9 mouse cellular contexts compared by ENCODE assay signal in the genomic region with DNA sequence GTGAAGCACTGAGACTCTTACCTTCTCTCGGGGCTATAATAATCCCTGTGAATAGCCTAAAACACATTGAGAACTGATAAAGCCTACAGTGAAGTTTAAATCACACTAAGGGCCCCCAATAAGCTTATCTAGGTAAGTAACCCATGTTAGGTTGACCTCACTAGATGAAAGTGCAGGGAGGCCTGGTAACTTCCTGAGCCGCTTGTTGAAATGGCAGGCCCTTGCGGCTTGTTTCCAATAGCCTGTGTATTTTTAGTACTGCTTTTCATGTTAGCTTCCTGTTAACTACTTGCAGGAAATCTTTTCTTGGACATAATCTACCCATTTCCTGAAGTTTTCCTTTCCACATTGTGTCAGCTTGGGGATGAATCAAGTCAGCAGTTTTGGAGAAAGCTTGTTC.
A peak's percentile ranks its signal among the peaks of the same experiment; 100 is the strongest.
DNase-seq lines count a peak whose midpoint lies in the region; ATAC-seq and TF ChIP-seq lines count a peak whose summit lies in the region.
"Had no signal": no experiment of that assay in that cellular context is flagged by ENCODE, and none has a peak within 500 bp of the region (broad histone marks: within the 10 kb centered on the region; RNA-seq: fewer than 3 reads in every experiment).

No protein-coding gene starts in this region.

- no peak for TF ChIP-seq POLR2A in thymus, adult 2 months (IDR thresholded peaks at IDR 0.05; ENCODE audit: control insufficient read depth, extremely low read depth, insufficient read depth, low read length, poor library complexity)

- ATAC-seq in kidney, embryonic 14.5 days (ENCODE audit: low FRiP score, low TSS enrichment): no peak
- ATAC-seq in heart, embryonic 13.5 days (ENCODE audit: extremely low read depth, insufficient number of reproducible peaks, low FRiP score, low TSS enrichment): no peak
- peak; percentile 64; the same call in 1 of the 2 replicates for ATAC-seq in liver, embryonic 12.5 days
- ATAC-seq in midbrain, embryonic 11.5 days (ENCODE audit: low FRiP score): no peak

- DNase-seq in kidney, adult 8-10 months: peak; percentile 13 to 18
- DNase-seq in skeletal muscle tissue, adult 2 months (ENCODE audit: low read depth, low spot score): peak; percentile 30
- DNase-seq in thymus, adult 2 months: no peak
- no peak for DNase-seq in gastrocnemius, postnatal 14 days
- DNase-seq in midbrain, embryonic 11.5 days (ENCODE audit: low spot score, missing footprints): no peak

- no peak overlapping the region for H3K27ac ChIP-seq in kidney, embryonic 14.5 days (ENCODE audit: low read depth, low read length)
- peak overlapping the region; percentile 68 for H3K27ac ChIP-seq in heart, embryonic 13.5 days (replicated peaks)
- H3K27ac ChIP-seq in liver, embryonic 12.5 days: peak overlapping the region; percentile 64
- no peak overlapping the region for H3K27ac ChIP-seq in thymus, adult 2 months (ENCODE audit: control insufficient read depth, insufficient read depth, low read length)
- H3K27ac ChIP-seq in midbrain, embryonic 11.5 days (ENCODE audit: low read depth, low read length): no peak overlapping the region
- H3K27ac ChIP-seq: neural tube, embryonic 12.5 days had no signal

- no peak overlapping the region for H3K9ac ChIP-seq in kidney, embryonic 14.5 days (ENCODE audit: low read depth, low read length)
- no peak overlapping the region for H3K9ac ChIP-seq in heart, embryonic 13.5 days
- no peak overlapping the region for H3K9ac ChIP-seq in liver, embryonic 12.5 days
- H3K9ac ChIP-seq in midbrain, embryonic 11.5 days (ENCODE audit: low read length): no peak overlapping the region
- H3K9ac ChIP-seq: neural tube, embryonic 12.5 days had no signal

- TF ChIP-seq CTCF in thymus, adult 2 months (IDR thresholded peaks at IDR 0.05; ENCODE audit: borderline replicate concordance, control insufficient read depth, extremely low read depth, insufficient read depth, low read length, poor library complexity): no peak

- no peak overlapping the region for H3K4me3 ChIP-seq in kidney, embryonic 14.5 days (ENCODE audit: low read length)
- no peak overlapping the region for H3K4me3 ChIP-seq in heart, embryonic 13.5 days
- no peak overlapping the region for H3K4me3 ChIP-seq in liver, embryonic 12.5 days
- H3K4me3 ChIP-seq in thymus, adult 2 months (ENCODE audit: control insufficient read depth, insufficient read depth, low read length): no peak overlapping the region
- no peak overlapping the region for H3K4me3 ChIP-seq in midbrain, embryonic 11.5 days (ENCODE audit: low read depth, low read length)
- H3K4me3 ChIP-seq: neural tube, embryonic 12.5 days had no signal

- no peaks in the 10 kb centered on the region for H3K36me3 ChIP-seq in kidney, embryonic 14.5 days (ENCODE audit: control insufficient read depth, insufficient read depth, low read length)
- H3K36me3 ChIP-seq in heart, embryonic 13.5 days: no peaks in the 10 kb centered on the region
- H3K36me3 ChIP-seq in liver, embryonic 12.5 days: no peaks in the 10 kb centered on the region
- no peaks in the 10 kb centered on the region for H3K36me3 ChIP-seq in thymus, adult 2 months (ENCODE audit: control insufficient read depth, insufficient read depth, low read length)
- H3K36me3 ChIP-seq in midbrain, embryonic 11.5 days (ENCODE audit: control insufficient read depth, insufficient read depth, low read length): no peaks in the 10 kb centered on the region
- H3K36me3 ChIP-seq: neural tube, embryonic 12.5 days had no signal

- WGBS in kidney, embryonic 14.5 days: 79% methylated on average over 3 of the region's 3 CpGs
- 12% methylated on average over 3 of the region's 3 CpGs for WGBS in heart, embryonic 13.5 days
- WGBS in liver, embryonic 12.5 days (ENCODE audit: insufficient replicate concordance): 20% methylated on average over 3 of the region's 3 CpGs
- 29% methylated on average over 3 of the region's 3 CpGs for WGBS in thymus, adult 2 months
- WGBS in midbrain, embryonic 11.5 days: 87% methylated on average over 3 of the region's 3 CpGs

- no peaks in the 10 kb centered on the region for H3K27me3 ChIP-seq in kidney, embryonic 14.5 days (ENCODE audit: control insufficient read depth, insufficient read depth, low read length)
- no peaks in the 10 kb centered on the region for H3K27me3 ChIP-seq in heart, embryonic 13.5 days (replicated peaks)
- no peaks in the 10 kb centered on the region for H3K27me3 ChIP-seq in liver, embryonic 12.5 days (replicated peaks)
- H3K27me3 ChIP-seq in thymus, adult 2 months (ENCODE audit: control insufficient read depth, insufficient read depth, low read length): no peaks in the 10 kb centered on the region
- H3K27me3 ChIP-seq in midbrain, embryonic 11.5 days (ENCODE audit: control insufficient read depth, insufficient read depth, low read length): no peaks in the 10 kb centered on the region
- H3K27me3 ChIP-seq: neural tube, embryonic 12.5 days had no signal

- H3K9me3 ChIP-seq in kidney, embryonic 14.5 days (ENCODE audit: control insufficient read depth, low read length): no peaks in the 10 kb centered on the region
- H3K9me3 ChIP-seq in heart, embryonic 13.5 days: no peaks in the 10 kb centered on the region
- H3K9me3 ChIP-seq in liver, embryonic 12.5 days (replicated peaks): no peaks in the 10 kb centered on the region
- H3K9me3 ChIP-seq in midbrain, embryonic 11.5 days (ENCODE audit: control insufficient read depth, low read length): no peaks in the 10 kb centered on the region
- H3K9me3 ChIP-seq: neural tube, embryonic 12.5 days had no signal

- no peaks in the 10 kb centered on the region for H3K4me1 ChIP-seq in kidney, embryonic 14.5 days (ENCODE audit: control insufficient read depth, insufficient read depth, low read length)
- H3K4me1 ChIP-seq in heart, embryonic 13.5 days: peaks cover 25% of the 10 kb centered on the region
- H3K4me1 ChIP-seq in liver, embryonic 12.5 days: peaks cover 19% of the 10 kb centered on the region
- H3K4me1 ChIP-seq in thymus, adult 2 months (replicated peaks; ENCODE audit: control insufficient read depth, insufficient read depth, low read length): no peaks in the 10 kb centered on the region
- no peaks in the 10 kb centered on the region for H3K4me1 ChIP-seq in midbrain, embryonic 11.5 days (ENCODE audit: control insufficient read depth, insufficient read depth, low read length)
- H3K4me1 ChIP-seq: neural tube, embryonic 12.5 days had no signal

- no peak overlapping the region for H3K4me2 ChIP-seq in kidney, embryonic 14.5 days (replicated peaks; ENCODE audit: low read depth, low read length)
- H3K4me2 ChIP-seq in heart, embryonic 13.5 days: no peak overlapping the region
- H3K4me2 ChIP-seq in liver, embryonic 12.5 days: peak overlapping the region; percentile 32
- no peak overlapping the region for H3K4me2 ChIP-seq in midbrain, embryonic 11.5 days
- H3K4me2 ChIP-seq: neural tube, embryonic 12.5 days had no signal

- intact Hi-C loops in gastrocnemius, postnatal 14 days (cut with DNase I; ENCODE audit: low total_unique reads): no loop called here

Comparison
In these comparisons a context has a peak if more than half of its experiments do, and no peak if none do; other contexts are left out.
1. DNase-seq: peak in kidney, adult 8-10 months (2 of 2) and skeletal muscle tissue, adult 2 months (single experiment); none in thymus, adult 2 months (single experiment), gastrocnemius, postnatal 14 days (single experiment) and midbrain, embryonic 11.5 days (single experiment).
2. H3K27ac ChIP-seq: peak in heart, embryonic 13.5 days (single experiment) and liver, embryonic 12.5 days (single experiment); none in kidney, embryonic 14.5 days (single experiment), thymus, adult 2 months (single experiment) and midbrain, embryonic 11.5 days (single experiment).